Mouse (Mus musculus) forebrain, postnatal 0 days (tissue): ENCODE measurements around the gene Brms1. TPM values are rescaled to one million over a fixed set of nuclear protein-coding genes. Genes with fewer than 3 reads are reported as not detected.

Experiments
- ATAC-seq: fragments of 200-750 bp; cut with Nextera tagmentation; 2 replicates; pipeline ENCODE4 v1.8.0; 2017; ENCODE audit warnings: mild to moderate bottlenecking, moderate library complexity
- DNase-seq: peaks from one replicate; pipeline ENCODE4 v3.0.0-alpha.2; 2015
- H3K27ac ChIP-seq: fragments of 300-500 bp; sonication (generic); 2 replicates; pipeline ENCODE4 v1.5.1; 2014; ENCODE audit warnings: low read depth, mild to moderate bottlenecking, antibody characterized with exemption, low read length, moderate library complexity, mixed read lengths
- H3K27me3 ChIP-seq: fragments of 300-500 bp; sonication (generic); 2 replicates; pipeline ENCODE4 v1.6.1; 2014; ENCODE audit warnings: mild to moderate bottlenecking, low read length, mixed read lengths; ENCODE audit not compliant: insufficient read depth
- H3K36me3 ChIP-seq: fragments of 300-500 bp; sonication (generic); 2 replicates; pipeline ENCODE4 v1.6.1; 2014; ENCODE audit warnings: mild to moderate bottlenecking, moderate library complexity; ENCODE audit not compliant: insufficient read depth
- H3K4me1 ChIP-seq: fragments of 300-500 bp; sonication (generic); 2 replicates; pipeline ENCODE4 v1.6.1; 2014; ENCODE audit warnings: antibody characterized with exemption; ENCODE audit not compliant: insufficient read depth
- H3K4me2 ChIP-seq: fragments of 300-500 bp; sonication (generic); 2 replicates; pipeline ENCODE4 v1.6.1; 2014; ENCODE audit warnings: low read depth, mild to moderate bottlenecking, moderate library complexity
- H3K4me3 ChIP-seq: fragments of 300-500 bp; sonication (generic); 2 replicates; pipeline ENCODE4 v1.5.1; 2014; ENCODE audit warnings: low read depth, low read length, mixed read lengths
- H3K9ac ChIP-seq: fragments of 300-500 bp; sonication (generic); 2 replicates; pipeline ENCODE4 v1.6.1; 2014; ENCODE audit warnings: mild to moderate bottlenecking
- H3K9me3 ChIP-seq: fragments of 300-500 bp; sonication (generic); 2 replicates; pipeline ENCODE4 v1.6.1; 2016; ENCODE audit warnings: low read length
- CTCF ChIP-seq: sonication (generic); IDR thresholded peaks from 2 replicates; pipeline ENCODE4 v1.5.1; 2016; ENCODE audit warnings: antibody characterized with exemption, control low read depth, low read depth
- WGBS: fragments of 180-500 bp; shearing (Covaris S2); extraction: QIAGEN DNeasy Blood & Tissue Kit; methylation state at CpG from one replicate; pipeline ENCODE4 v1.1.7; 2014; 5-methylcytosine and 5-hydroxymethylcytosine counted together
- polyA plus RNA-seq: library from polyadenylated mRNA; unstranded; fragments of >200 nt; fragmentation: Nextera tagmentation; extraction: Ambion mirVana; gene quantifications from 2 replicates; pipeline ENCODE4 v1.2.1, GENCODE M21; 2015
- total RNA-seq: library from RNA; depleted of rRNA; stranded (reverse); fragments of >200 nt; gene quantifications from 2 replicates; pipeline ENCODE4 v1.2.3, GENCODE M21; 2014

Gene Brms1
- total and polyA plus RNA-seq, 2 experiments from 2014 or later: 15.5 to 27.6 TPM

DNA sequence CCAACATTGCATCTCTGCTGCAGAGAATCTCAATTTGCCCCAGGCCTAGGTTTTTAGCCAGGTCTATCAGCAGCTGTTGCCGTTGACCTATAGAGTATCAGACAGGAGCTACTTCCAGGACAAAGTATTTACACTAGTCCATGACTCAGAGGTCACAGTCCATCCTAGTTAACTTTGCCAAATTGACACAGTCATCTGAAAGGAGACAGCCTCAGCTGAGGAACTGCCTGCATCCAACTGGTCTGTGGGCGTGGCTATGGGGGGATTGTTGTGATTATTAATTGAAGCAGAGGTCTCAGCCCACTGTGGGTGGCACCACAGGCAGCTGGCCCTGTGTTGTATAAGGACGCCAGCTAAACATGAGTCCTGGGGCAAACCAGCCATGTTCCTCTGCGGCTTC is 36.2 kb upstream of the Brms1 start:
- Histone ChIP-seq H3K4me2 (no peak overlapping the region), H3K36me3 (no peaks in the 10 kb centered on the region), H3K4me3 (no peak overlapping the region), H3K27me3 (no peaks in the 10 kb centered on the region; the same call in 1 of the 2 replicates), H3K27ac (no peak overlapping the region), H3K9me3 (no peaks in the 10 kb centered on the region), H3K4me1 (peaks cover 5% of the 10 kb centered on the region; the same call in 1 of the 2 replicates), H3K9ac (no peak overlapping the region)
- DNase-seq (no peak), ATAC-seq (no peak)
- TF ChIP-seq CTCF: no peak
- 63% methylated on average over 4 of the region's 4 CpGs for WGBS

DNA sequence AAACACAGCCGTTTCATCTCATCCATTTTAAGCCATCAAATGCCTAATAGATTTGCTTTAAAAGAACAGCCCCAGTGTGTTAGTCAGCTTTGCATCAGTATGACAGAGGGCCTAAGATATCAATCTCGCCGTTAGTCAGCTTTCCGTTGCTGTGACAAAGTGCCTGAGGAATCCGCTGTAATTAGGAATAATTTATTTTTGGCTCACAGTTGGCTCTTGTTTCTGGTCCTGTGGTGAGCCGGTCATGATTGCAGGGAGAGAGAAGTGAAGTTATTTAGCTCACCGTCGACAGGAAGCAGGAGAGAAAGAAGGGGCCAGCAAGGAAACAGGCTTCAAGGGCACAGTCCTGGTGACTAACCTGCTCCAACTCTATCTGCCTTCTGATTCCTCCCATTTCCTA is 28.0 kb upstream of the Brms1 start:
- Histone ChIP-seq H3K4me2 (no peak overlapping the region), H3K4me1 (no peaks in the 10 kb centered on the region), H3K36me3 (no peaks in the 10 kb centered on the region), H3K27ac (no peak overlapping the region), H3K9ac (no peak overlapping the region), H3K4me3 (no peak overlapping the region), H3K27me3 (no peaks in the 10 kb centered on the region), H3K9me3 (no peaks in the 10 kb centered on the region)
- DNase-seq (no peak), ATAC-seq (no peak)
- no peak for TF ChIP-seq CTCF
- 56% methylated on average over 8 of the region's 8 CpGs for WGBS

DNA sequence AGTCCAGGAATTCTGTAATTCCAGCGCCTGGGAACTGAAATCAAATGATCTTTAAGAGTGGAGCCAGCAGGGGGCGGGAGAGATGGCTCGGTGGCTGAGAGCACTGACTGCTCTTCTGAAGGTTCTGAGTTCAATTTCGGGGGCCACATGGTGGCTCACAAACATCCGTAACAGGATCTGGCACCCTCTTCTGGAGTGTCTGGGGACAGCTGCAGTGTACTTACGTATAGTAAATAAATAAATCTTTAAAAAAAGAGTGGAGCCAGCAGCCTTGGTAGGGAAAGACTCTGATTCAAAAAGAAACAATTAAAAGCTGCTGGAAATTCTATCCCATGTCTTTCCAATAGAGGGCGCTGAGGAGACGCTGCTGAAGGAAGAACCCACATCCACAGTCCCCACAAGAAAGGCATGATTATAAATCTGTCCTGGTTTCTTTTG is 26.2 kb upstream of the Brms1 start:
- H3K4me1 ChIP-seq: no peaks in the 10 kb centered on the region
- H3K27ac ChIP-seq: no peak overlapping the region
- no peaks in the 10 kb centered on the region for H3K36me3 ChIP-seq
- WGBS: 9% methylated on average over 8 of the region's 8 CpGs
- no peak overlapping the region for H3K9ac ChIP-seq
- no peaks in the 10 kb centered on the region for H3K9me3 ChIP-seq
- peak; percentile 60 for TF ChIP-seq CTCF
- H3K27me3 ChIP-seq: no peaks in the 10 kb centered on the region
- ATAC-seq: peak; percentile 20; the same call in 1 of the 2 replicates
- peak; percentile 59 for DNase-seq
- H3K4me2 ChIP-seq: no peak overlapping the region
- H3K4me3 ChIP-seq: no peak overlapping the region

DNA sequence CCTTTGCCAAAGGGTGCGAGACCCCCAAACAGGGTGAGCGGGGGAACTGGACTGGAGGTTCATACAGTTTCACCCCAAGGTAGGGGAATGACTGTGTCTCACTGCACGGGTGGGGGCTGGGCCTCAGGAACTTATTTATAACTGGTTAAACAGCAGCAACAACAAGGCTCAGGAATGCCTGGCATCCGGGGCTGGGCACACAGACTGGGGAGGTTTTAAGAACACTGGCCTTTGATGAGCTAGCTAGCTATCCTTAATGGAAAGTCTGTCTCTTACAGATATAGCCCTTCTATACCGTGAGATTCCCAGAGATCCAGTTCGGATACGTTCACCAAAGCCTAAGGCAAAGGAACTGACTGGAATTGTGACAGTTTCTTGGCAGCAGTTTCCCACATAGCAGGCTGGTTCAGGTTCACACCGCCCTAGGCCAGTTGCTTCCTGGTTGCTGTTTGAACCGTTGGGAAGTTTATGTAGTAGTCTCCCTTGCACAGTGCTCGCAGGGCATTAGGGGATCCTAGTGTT is 24.9 kb upstream of the Brms1 start:
- DNase-seq: no peak
- no peak overlapping the region for H3K27ac ChIP-seq
- no peaks in the 10 kb centered on the region for H3K9me3 ChIP-seq
- 39% methylated on average over 10 of the region's 10 CpGs for WGBS
- H3K4me1 ChIP-seq: no peaks in the 10 kb centered on the region
- no peak overlapping the region for H3K4me2 ChIP-seq
- no peak overlapping the region for H3K4me3 ChIP-seq
- H3K36me3 ChIP-seq: no peaks in the 10 kb centered on the region
- no peaks in the 10 kb centered on the region for H3K27me3 ChIP-seq
- ATAC-seq: peak; percentile 43
- no peak for TF ChIP-seq CTCF
- H3K9ac ChIP-seq: no peak overlapping the region

DNA sequence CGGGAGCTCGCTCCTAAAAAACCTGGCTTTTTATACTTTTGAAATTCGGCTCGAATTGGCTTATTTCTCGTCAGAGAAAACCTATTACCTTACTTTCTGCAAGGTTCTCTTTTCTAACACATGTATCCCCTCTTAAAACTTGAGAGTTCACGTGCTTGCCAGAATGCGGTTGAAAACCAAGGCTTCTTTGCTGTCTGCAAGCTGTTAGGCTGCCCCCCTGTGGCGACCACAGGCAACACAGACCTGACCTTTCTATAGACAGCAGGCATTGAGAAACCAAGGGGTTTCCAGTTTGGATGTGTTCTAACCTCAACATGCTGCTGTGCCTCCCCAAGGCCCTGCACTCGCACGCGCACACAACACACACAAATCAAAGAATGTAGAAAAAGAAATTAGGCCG is 24.4 kb upstream of the Brms1 start:
- Histone ChIP-seq H3K4me3 (no peak overlapping the region), H3K9me3 (no peaks in the 10 kb centered on the region), H3K27me3 (no peaks in the 10 kb centered on the region), H3K9ac (no peak overlapping the region), H3K27ac (no peak overlapping the region), H3K4me2 (no peak overlapping the region), H3K4me1 (no peaks in the 10 kb centered on the region), H3K36me3 (no peaks in the 10 kb centered on the region)
- 23% methylated on average over 12 of the region's 12 CpGs for WGBS
- peak; percentile 69 for DNase-seq
- peak; percentile 72 for TF ChIP-seq CTCF
- peak; percentile 55; the same call in 1 of the 2 replicates for ATAC-seq

DNA sequence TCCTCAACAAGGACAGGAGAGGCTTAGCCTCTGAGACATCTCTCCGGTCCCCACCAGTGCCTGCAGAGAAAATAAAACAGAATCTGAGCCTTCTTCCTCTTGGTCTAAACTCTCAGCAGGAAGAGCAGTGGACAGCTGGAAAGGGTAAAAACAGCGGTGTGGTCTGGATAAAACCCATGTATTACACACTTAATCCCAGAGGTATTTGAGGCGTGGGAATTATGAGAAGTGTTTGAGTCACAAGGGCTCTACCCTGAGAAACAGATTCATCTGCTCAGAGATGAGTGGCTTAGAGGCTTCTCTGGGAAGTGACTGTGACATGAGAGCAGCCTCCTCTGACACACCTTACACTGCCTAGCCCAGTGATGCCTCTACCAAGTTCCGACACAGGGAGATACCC is 23.5 kb upstream of the Brms1 start:
- Histone ChIP-seq H3K27me3 (no peaks in the 10 kb centered on the region), H3K4me3 (no peak overlapping the region), H3K9ac (no peak overlapping the region), H3K27ac (no peak overlapping the region), H3K36me3 (no peaks in the 10 kb centered on the region), H3K4me1 (no peaks in the 10 kb centered on the region), H3K9me3 (no peaks in the 10 kb centered on the region), H3K4me2 (no peak overlapping the region)
- WGBS: 82% methylated on average over 4 of the region's 4 CpGs
- no peak for TF ChIP-seq CTCF
- DNase-seq (no peak), ATAC-seq (no peak)

DNA sequence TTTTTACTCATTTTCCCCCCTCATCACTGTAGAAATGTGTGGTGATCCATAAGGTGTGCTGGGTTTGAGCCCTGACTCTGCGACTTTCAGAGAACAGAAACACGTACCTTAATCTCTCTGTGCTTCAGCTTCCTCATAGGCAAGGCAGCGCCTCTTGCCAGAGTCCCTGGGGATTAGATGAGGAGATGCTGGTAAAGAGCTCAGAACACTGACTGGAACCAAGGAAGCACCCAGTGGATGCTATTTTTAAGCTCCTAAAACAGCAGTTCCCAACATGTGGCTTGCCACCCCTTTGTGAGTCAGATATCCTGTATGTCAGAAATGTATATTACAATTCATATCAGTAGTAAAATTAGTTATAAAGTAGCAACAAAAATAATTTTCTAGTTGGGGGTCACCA is 23.0 kb upstream of the Brms1 start:
- Histone ChIP-seq H3K4me3 (no peak overlapping the region), H3K27me3 (no peaks in the 10 kb centered on the region), H3K4me1 (no peaks in the 10 kb centered on the region), H3K27ac (no peak overlapping the region), H3K36me3 (no peaks in the 10 kb centered on the region), H3K9me3 (no peaks in the 10 kb centered on the region), H3K9ac (no peak overlapping the region), H3K4me2 (no peak overlapping the region)
- ATAC-seq: no peak
- DNase-seq: no peak
- WGBS: 87% methylated on average over 3 of the region's 3 CpGs
- TF ChIP-seq CTCF: no peak
